Mouse (Mus musculus): ENCODE results near the gene Hes3. TPM values are rescaled to one million over a fixed set of nuclear protein-coding genes. Genes with fewer than 3 reads are reported as not detected.

The Hes3 gene
- polyA plus RNA-seq, 1 experiment from 2014 or later = 0.53 TPM

GRCm38 (mm10) chr4:152278986-152279385 lies 12.5 kb downstream of the Hes3 start:
- Histone ChIP-seq H3K36me3 (ENCODE audit: control insufficient read depth, insufficient read depth, low read length) (no peaks in the 10 kb centered on the region), H3K9me3 (ENCODE audit: control insufficient read depth, low read length) (no peaks in the 10 kb centered on the region), H3K27ac (ENCODE audit: low read depth, low read length) (no peak overlapping the region), H3K27me3 (ENCODE audit: control insufficient read depth, insufficient read depth, low read length) (peaks cover 50% of the 10 kb centered on the region), H3K4me1 (replicated peaks; ENCODE audit: control insufficient read depth, insufficient read depth, low read length) (peaks cover 14% of the 10 kb centered on the region), H3K9ac (ENCODE audit: low read length) (no peak overlapping the region), H3K4me3 (ENCODE audit: low read depth, low read length) (no peak overlapping the region), H3K4me2 (ENCODE audit: low read depth, low read length, severe bottlenecking) (no peak overlapping the region)
- DNase-seq (ENCODE audit: low spot score) (no peak), ATAC-seq (replicated peaks; ENCODE audit: low FRiP score) (no peak)
- WGBS = 92% methylated on average over 23 of the region's 23 CpGs

- Histone ChIP-seq H3K27ac (ENCODE audit: low read depth, low read length) (no peak overlapping the region), H3K4me2 (ENCODE audit: low read depth, low read length, severe bottlenecking) (no peak overlapping the region), H3K9ac (ENCODE audit: low read length) (no peak overlapping the region), H3K4me1 (replicated peaks; ENCODE audit: control insufficient read depth, insufficient read depth, low read length) (peaks cover 16% of the 10 kb centered on the region), H3K9me3 (ENCODE audit: control insufficient read depth, low read length) (no peaks in the 10 kb centered on the region), H3K4me3 (ENCODE audit: low read depth, low read length) (no peak overlapping the region), H3K27me3 (ENCODE audit: control insufficient read depth, insufficient read depth, low read length) (peaks cover 44% of the 10 kb centered on the region), H3K36me3 (ENCODE audit: control insufficient read depth, insufficient read depth, low read length) (no peaks in the 10 kb centered on the region)
- DNase-seq (ENCODE audit: low spot score) (no peak), ATAC-seq (replicated peaks; ENCODE audit: low FRiP score) (no peak)
- 69% methylated on average over 2 of the region's 2 CpGs for WGBS
Observed at GRCm38 (mm10) chr4:152277916-152278315, 13.5 kb downstream of the Hes3 start.

- H3K36me3 ChIP-seq (ENCODE audit: control insufficient read depth, insufficient read depth, low read length) = no peaks in the 10 kb centered on the region
- no peak overlapping the region for H3K9ac ChIP-seq (ENCODE audit: low read length)
- H3K4me1 ChIP-seq (replicated peaks; ENCODE audit: control insufficient read depth, insufficient read depth, low read length) = peaks cover 20% of the 10 kb centered on the region
- WGBS = 58% methylated on average over 10 of the region's 10 CpGs
- no peaks in the 10 kb centered on the region for H3K9me3 ChIP-seq (ENCODE audit: control insufficient read depth, low read length)
- H3K27ac ChIP-seq (ENCODE audit: low read depth, low read length) = no peak overlapping the region
- peak; percentile 79 for DNase-seq (ENCODE audit: low spot score)
- peaks cover 31% of the 10 kb centered on the region for H3K27me3 ChIP-seq (ENCODE audit: control insufficient read depth, insufficient read depth, low read length)
- ATAC-seq (replicated peaks; ENCODE audit: low FRiP score) = no peak
- no peak overlapping the region for H3K4me2 ChIP-seq (ENCODE audit: low read depth, low read length, severe bottlenecking)
- no peak overlapping the region for H3K4me3 ChIP-seq (ENCODE audit: low read depth, low read length)
Observed at GRCm38 (mm10) chr4:152276389-152277347, 14.8 kb downstream of the Hes3 start.

GRCm38 (mm10) chr4:152274681-152275131 lies 16.8 kb downstream of the Hes3 start:
- no peaks in the 10 kb centered on the region for H3K36me3 ChIP-seq (ENCODE audit: control insufficient read depth, insufficient read depth, low read length)
- H3K4me2 ChIP-seq (ENCODE audit: low read depth, low read length, severe bottlenecking) = peak overlapping the region; percentile 97
- H3K4me1 ChIP-seq (replicated peaks; ENCODE audit: control insufficient read depth, insufficient read depth, low read length) = peaks cover 20% of the 10 kb centered on the region
- DNase-seq (ENCODE audit: low spot score) = peak; percentile 73
- H3K9me3 ChIP-seq (ENCODE audit: control insufficient read depth, low read length) = no peaks in the 10 kb centered on the region
- peaks cover 17% of the 10 kb centered on the region for H3K27me3 ChIP-seq (ENCODE audit: control insufficient read depth, insufficient read depth, low read length)
- WGBS = under 1% methylated on average over 20 of the region's 20 CpGs
- H3K27ac ChIP-seq (ENCODE audit: low read depth, low read length) = no peak overlapping the region
- H3K9ac ChIP-seq (ENCODE audit: low read length) = peak overlapping the region; percentile 64
- H3K4me3 ChIP-seq (ENCODE audit: low read depth, low read length) = peak overlapping the region; percentile 49
- ATAC-seq (replicated peaks; ENCODE audit: low FRiP score) = 0 out of 2 replicates have a peak, but pooled peaks have one; percentile 43

GRCm38 (mm10) chr4:152273621-152274236 lies 17.7 kb downstream of the Hes3 start, which contains the start of gene Gpr153:
Gene Gpr153 (plus strand): TSS chr4:152274232.
- Histone ChIP-seq H3K27ac (ENCODE audit: low read depth, low read length) (no peak within 1 kb of the TSS), H3K9me3 (ENCODE audit: control insufficient read depth, low read length) (no peaks in the 10 kb centered on the region), H3K4me3 (ENCODE audit: low read depth, low read length) (peak within 1 kb of the TSS; percentile 49), H3K27me3 (ENCODE audit: control insufficient read depth, insufficient read depth, low read length) (peaks cover 17% of the 10 kb centered on the region), H3K36me3 (ENCODE audit: control insufficient read depth, insufficient read depth, low read length) (no peaks in the 10 kb centered on the region), H3K4me1 (replicated peaks; ENCODE audit: control insufficient read depth, insufficient read depth, low read length) (peaks cover 20% of the 10 kb centered on the region), H3K9ac (ENCODE audit: low read length) (peak within 1 kb of the TSS; percentile 64), H3K4me2 (ENCODE audit: low read depth, low read length, severe bottlenecking) (peak within 1 kb of the TSS; percentile 97)
- under 1% methylated on average over 36 of the region's 48 CpGs for WGBS
- DNase-seq (ENCODE audit: low spot score) (peak; percentile 75), ATAC-seq (replicated peaks; ENCODE audit: low FRiP score) (peak; percentile 47)

- H3K9ac ChIP-seq (ENCODE audit: low read length) = no peak overlapping the region
- peak overlapping the region; percentile 97; the same call in 1 of the 2 replicates for H3K4me2 ChIP-seq (ENCODE audit: low read depth, low read length, severe bottlenecking)
- ATAC-seq (replicated peaks; ENCODE audit: low FRiP score) (no peak), DNase-seq (ENCODE audit: low spot score) (no peak)
- H3K27ac ChIP-seq (ENCODE audit: low read depth, low read length) = no peak overlapping the region
- H3K9me3 ChIP-seq (ENCODE audit: control insufficient read depth, low read length) = no peaks in the 10 kb centered on the region
- H3K4me1 ChIP-seq (replicated peaks; ENCODE audit: control insufficient read depth, insufficient read depth, low read length) = peaks cover 20% of the 10 kb centered on the region
- peak overlapping the region; percentile 49; the same call in 1 of the 2 replicates for H3K4me3 ChIP-seq (ENCODE audit: low read depth, low read length)
- WGBS = 29% methylated on average over 3 of the region's 3 CpGs
- H3K27me3 ChIP-seq (ENCODE audit: control insufficient read depth, insufficient read depth, low read length) = peaks cover 17% of the 10 kb centered on the region
- no peaks in the 10 kb centered on the region for H3K36me3 ChIP-seq (ENCODE audit: control insufficient read depth, insufficient read depth, low read length)
Observed at GRCm38 (mm10) chr4:152273191-152273590, 18.3 kb downstream of the Hes3 start.

- Histone ChIP-seq H3K9me3 (ENCODE audit: control insufficient read depth, low read length) (no peaks in the 10 kb centered on the region), H3K4me2 (ENCODE audit: low read depth, low read length, severe bottlenecking) (no peak overlapping the region), H3K4me1 (replicated peaks; ENCODE audit: control insufficient read depth, insufficient read depth, low read length) (peaks cover 20% of the 10 kb centered on the region), H3K27me3 (ENCODE audit: control insufficient read depth, insufficient read depth, low read length) (peaks cover 17% of the 10 kb centered on the region), H3K36me3 (ENCODE audit: control insufficient read depth, insufficient read depth, low read length) (no peaks in the 10 kb centered on the region), H3K9ac (ENCODE audit: low read length) (no peak overlapping the region), H3K4me3 (ENCODE audit: low read depth, low read length) (no peak overlapping the region), H3K27ac (ENCODE audit: low read depth, low read length) (no peak overlapping the region)
- 36% methylated on average over 9 of the region's 9 CpGs for WGBS
- ATAC-seq (replicated peaks; ENCODE audit: low FRiP score) (no peak), DNase-seq (ENCODE audit: low spot score) (no peak)
Observed at GRCm38 (mm10) chr4:152272449-152273049, 18.9 kb downstream of the Hes3 start.

GRCm38 (mm10) chr4:152272006-152272405 lies 19.5 kb downstream of the Hes3 start:
- WGBS = 74% methylated on average over 7 of the region's 7 CpGs
- Histone ChIP-seq H3K4me2 (ENCODE audit: low read depth, low read length, severe bottlenecking) (no peak overlapping the region), H3K4me1 (replicated peaks; ENCODE audit: control insufficient read depth, insufficient read depth, low read length) (peaks cover 20% of the 10 kb centered on the region)

More at GRCm38 (mm10) chr4:152272006-152272405, 19.5 kb downstream of the Hes3 start:
- no peak overlapping the region for H3K27ac ChIP-seq (ENCODE audit: low read depth, low read length)
- no peak overlapping the region for H3K9ac ChIP-seq (ENCODE audit: low read length)
- DNase-seq (ENCODE audit: low spot score) = no peak
- peaks cover 17% of the 10 kb centered on the region for H3K27me3 ChIP-seq (ENCODE audit: control insufficient read depth, insufficient read depth, low read length)
- no peak for ATAC-seq (replicated peaks; ENCODE audit: low FRiP score)
- no peaks in the 10 kb centered on the region for H3K36me3 ChIP-seq (ENCODE audit: control insufficient read depth, insufficient read depth, low read length)
- no peaks in the 10 kb centered on the region for H3K9me3 ChIP-seq (ENCODE audit: control insufficient read depth, low read length)
- H3K4me3 ChIP-seq (ENCODE audit: low read depth, low read length) = no peak overlapping the region

All from forebrain, embryonic 11.5 days (tissue).